Mouse (Mus musculus): ENCODE measurements around the gene Lrrc4. TPM values are rescaled to one million over a fixed set of nuclear protein-coding genes. Genes with fewer than 3 reads are reported as not detected.

Lrrc4 gene
- total RNA-seq (2021), result under 1 TPM; 0.23 to 0.36 TPM

DNA sequence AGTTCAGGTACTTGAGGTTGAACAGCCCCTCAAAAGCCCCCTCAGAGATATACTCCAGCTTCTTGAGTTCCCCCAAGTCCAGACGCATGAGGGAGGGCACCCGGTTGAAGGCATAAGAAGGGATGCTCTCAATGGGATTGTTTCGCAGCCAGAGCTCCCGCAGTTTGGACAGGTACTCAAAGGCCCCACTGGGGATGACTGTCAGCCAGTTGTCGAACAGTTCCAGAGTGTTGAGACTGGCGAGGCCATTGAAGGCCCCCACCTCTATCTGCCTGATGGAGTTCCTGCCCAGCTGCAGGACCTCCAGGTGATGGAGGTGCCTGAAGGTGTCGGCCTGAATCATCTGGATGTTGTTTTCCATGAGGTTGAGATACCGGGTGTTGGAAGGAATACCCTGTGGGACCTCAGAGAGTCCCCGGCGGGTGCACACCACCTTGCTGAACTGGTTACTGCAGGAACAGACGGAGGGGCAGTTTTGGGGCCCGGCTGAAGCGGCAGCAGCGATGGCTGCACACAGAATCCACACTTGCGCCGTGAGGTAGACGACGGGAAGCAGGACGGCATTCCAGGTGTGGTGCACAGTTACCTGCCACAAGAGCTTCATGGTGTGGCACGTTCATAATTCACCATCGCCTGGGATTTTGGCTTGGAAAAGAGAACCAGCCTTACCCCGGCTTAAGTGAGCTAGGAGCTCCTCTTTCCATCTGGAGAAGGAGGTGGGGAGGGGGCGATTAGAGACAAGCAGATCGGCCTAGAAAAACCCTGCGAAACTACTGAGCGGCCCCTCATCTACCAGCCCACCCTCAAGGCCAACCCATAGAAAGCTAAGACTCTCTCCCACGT lies at the start of gene Lrrc4:
Gene Lrrc4 (minus strand): TSS at position 737 of the 843 bp plus-strand sequence.
- DNase-seq (ENCODE audit: low spot score), result no peak
- intact Hi-C loops (cut with DNase I), result loop anchor here (10.0 kb wide), 1 partner anchor 194 kb away; no protein-coding TSS in a partner anchor

DNA sequence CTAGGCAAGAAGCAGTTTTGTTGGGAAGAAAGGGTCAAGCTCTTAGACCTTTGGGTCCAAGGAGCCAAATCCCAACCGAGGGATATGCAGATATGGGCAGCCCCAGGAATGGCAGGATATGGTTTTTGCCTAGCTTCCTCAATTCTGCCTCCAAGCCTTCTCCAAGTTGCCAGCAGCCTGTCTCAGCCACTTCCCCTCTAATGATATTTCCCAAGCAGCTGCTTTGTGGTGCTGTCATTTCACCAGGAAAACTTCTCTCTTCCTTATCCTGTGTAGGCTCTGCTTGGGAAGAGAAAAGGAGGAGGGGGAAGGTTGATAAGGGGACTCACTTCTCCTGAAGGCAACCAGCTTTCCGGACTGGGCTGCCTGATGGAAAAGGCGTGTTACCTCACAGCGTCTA lies 49.4 kb upstream of the Lrrc4 start:
- intact Hi-C loops (cut with DNase I), result no loop called here
- DNase-seq (ENCODE audit: low spot score), result no peak

DNA sequence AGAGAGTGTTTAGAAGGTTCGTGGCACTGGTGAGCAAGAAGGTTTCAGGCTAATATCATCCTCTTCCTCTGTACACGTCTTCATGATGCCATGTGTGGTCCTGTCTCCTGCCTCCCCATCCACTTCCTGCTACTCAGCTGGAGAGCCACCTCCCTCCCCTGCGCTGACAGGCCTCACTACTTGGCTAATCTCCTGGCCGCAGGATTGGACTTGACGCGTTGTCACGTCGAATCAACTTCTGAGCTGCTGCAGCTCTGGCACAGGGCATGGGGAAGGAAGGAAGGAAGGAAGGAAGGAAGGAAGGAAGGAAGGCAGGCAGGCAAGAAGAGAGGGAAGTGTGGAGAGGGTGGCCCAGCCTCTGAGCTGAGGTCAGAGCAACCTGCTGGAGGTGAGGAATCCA lies 47.8 kb upstream of the Lrrc4 start:
- no peak for DNase-seq (ENCODE audit: low spot score)
- intact Hi-C loops (cut with DNase I), result no loop called here

DNA sequence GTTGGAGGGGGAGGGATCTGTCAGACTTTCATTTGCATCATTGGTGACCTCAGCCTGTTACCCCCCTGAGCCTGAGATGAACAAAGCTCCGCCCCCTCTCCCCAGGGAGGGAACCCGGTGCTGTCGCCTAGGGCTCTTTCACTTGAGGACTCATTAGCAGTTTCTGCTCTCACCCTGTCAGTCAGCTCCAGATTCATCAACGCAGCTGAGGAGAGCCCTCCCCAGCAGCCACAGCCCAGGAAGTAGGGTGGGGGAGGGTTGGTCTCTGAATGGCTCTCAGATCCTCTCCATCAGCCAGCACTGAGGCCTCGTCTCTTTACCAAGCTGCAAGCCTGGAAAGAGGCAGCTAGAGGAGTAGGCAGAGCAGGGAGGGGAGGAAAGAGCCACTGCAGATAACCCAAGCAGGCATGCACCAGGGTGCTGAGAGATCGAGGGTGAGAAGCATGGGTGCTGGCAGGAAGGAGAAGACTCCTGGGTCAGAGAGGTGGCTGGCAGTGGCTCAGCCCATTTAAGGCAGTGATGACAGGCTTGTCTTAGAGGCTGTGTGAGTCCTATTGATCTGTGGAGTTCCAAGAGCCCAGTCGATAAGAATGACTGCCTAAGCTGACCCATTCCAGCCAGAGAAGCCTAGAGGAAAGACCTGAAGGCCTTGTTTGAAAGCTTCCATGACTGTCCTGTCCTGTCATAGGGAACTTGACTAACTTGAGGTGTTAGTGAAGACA lies 46.6 kb upstream of the Lrrc4 start:
- intact Hi-C loops (cut with DNase I), result no loop called here
- no peak for DNase-seq (ENCODE audit: low spot score)

DNA sequence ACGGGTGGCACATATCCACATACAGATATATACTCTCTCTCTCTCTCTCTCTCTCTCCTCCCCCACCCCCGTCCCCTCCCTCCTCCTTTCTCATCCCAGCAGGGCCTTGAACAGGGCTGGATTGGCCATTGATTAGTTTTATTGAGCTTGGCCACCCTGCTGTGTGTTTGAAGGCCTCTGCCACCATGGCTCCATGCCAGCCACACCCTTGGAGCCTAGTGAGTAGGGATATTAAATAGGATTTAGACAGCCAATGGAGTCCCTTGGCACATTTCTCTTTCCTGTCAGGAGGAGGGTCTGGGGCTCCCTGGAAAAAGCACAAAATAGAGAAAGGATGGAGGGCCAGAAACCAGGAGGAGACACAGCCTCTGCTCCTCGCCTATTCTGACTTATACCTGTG lies 44.9 kb upstream of the Lrrc4 start:
- DNase-seq (ENCODE audit: low spot score), result no peak

DNA sequence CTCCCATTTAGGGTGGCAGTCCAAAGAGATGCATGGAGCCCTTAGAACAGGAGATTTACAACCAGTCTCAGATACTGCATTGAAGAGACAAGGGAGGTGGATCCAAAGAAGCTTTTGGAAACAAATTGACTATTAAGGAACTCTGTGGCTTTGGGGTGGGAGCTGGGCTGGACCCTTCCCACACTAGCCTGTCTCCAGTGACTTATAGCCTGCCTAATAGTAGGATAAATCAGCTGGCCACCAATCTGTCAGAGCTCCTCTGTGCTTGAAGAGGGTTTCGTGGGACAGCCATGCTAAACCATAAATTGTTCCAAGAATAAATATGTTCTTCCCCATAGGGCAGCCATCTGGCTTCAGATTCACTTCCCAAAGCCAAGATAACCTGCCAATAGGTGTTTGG lies 43.8 kb upstream of the Lrrc4 start:
- DNase-seq (ENCODE audit: low spot score), result no peak
- intact Hi-C loops (cut with DNase I), result no loop called here

More for the DNA sequence above, 44.9 kb upstream of the Lrrc4 start:
- intact Hi-C loops (cut with DNase I), result no loop called here

DNA sequence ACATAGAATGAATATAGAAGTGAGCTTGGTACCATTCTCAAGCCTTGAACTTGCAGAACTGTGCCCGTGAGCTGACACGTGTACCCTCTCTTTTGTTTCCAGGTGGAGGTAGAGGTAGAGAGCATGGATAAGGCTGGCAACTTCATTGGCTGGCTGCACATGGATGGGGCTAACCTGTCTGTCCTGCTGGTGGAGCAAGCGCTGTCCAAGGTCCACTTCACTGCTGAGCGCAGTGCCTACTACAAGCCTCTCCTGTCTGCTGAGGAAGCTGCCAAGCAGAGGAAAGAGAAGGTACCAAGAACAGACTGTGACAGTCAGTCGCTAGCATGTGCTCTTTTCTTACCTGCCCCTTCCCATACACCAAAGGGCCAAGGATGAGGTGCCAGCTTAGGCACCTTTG lies 43.2 kb upstream of the Lrrc4 start:
- intact Hi-C loops (cut with DNase I), result no loop called here
- no peak for DNase-seq (ENCODE audit: low spot score)

DNA sequence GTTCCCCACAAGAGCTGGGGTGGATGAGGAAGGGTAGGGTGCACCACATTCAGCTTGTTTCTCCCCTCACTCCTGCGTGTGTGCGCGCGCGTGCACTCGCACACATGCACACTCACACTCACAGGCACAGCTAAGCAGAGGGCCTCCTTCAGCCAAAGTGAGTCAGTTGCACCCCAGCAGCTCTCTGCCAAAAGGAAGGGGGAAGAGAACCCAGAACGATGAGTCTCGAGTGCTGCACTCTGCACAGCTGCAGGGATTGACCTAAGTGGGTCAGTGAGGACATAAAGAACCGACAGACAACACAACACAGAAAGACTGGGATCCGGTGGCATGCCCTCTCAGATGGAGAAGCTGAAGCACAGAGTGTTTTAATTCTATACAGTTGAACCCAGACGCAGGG lies 42.5 kb upstream of the Lrrc4 start:
- intact Hi-C loops (cut with DNase I), result no loop called here
- no peak for DNase-seq (ENCODE audit: low spot score)

DNA sequence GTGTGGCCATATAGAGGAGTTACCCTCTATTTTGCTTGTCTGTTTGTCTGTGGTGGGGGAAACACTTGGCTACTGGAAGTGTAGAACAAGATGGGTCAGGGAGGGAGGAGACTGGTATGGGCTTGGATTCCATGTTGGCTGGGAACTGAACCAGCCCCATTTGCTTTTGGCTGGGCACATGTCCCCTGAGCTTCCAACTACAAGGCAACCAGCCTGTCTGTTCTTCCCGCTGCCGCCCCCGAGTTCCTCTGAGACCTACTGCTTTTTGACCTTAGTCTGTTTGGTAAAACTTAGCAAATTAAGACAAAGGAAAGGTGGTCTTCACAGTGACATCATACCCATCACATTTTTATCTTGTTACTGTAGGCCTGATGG lies 40.9 kb upstream of the Lrrc4 start:
- intact Hi-C loops (cut with DNase I), result no loop called here
- DNase-seq (ENCODE audit: low spot score), result no peak

DNA sequence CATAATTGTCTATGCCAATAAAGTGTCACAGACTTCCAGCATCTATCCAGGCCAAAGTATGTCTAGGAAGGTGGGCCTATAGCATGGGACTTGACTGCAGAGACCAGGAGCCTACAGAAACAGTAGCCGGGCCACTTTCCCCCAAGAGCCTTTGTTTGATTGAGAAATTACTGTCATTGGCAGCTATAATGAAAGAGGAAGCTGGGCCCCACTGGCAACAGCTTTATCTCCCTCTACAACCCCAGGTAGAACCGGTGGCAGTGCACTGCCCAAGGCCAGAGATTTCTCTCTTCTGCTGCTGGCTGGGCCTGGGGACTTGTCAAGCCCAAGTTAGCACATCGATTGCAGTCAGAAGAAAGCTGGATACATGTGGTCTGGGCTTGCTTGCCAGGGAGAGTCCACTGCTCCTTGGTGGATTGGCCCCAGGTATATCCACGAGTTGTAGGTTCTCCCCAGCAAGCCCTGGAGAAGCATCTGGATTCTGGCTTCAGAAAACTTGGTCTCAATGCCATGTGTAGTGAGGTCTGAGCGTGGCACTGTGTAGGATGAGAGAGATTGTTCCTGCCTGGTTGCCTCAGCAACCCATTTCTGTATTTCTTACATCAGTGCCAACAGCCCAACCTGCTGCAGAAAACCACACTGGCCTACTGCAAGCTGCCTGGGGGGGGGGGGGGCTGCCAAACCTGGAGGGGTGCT lies 40.3 kb upstream of the Lrrc4 start:
- DNase-seq (ENCODE audit: low spot score), result no peak
- intact Hi-C loops (cut with DNase I), result no loop called here

DNA sequence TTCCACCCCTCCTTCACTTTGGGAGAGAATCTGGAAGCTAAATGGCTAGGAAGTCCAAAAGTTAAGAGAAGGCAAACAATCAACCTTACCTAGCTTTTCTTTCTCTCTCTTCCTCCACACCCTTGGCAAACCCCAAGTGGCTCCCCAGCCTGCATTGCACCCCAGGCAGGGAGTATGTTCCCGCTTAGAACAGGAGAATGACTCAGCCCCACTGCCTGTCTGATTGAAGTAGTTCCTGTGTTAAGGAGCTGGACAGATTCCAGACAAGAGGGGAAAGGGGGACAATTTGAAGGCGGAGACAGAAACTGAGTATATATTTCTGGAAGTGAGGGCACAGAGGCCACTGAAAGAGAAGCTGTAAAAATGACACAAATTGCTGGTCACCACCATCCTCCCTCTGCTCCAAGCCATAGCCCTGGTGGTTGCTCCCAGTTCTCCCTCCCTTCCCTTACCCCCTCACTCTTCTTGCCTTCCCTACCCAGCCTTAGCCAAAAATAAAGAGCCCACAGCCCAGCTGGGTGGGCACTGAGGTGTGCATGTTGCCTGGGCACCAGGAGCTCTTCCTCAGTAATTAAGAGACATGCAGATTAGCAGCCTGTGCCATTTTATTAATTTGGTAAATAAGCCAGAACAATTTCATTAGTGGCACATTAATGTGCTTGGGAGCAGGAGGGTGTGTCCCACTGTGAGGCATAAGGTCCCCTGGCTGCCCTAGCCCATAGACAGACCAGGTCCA lies 36.1 kb upstream of the Lrrc4 start:
- intact Hi-C loops (cut with DNase I), result no loop called here
- no peak for DNase-seq (ENCODE audit: low spot score)

DNA sequence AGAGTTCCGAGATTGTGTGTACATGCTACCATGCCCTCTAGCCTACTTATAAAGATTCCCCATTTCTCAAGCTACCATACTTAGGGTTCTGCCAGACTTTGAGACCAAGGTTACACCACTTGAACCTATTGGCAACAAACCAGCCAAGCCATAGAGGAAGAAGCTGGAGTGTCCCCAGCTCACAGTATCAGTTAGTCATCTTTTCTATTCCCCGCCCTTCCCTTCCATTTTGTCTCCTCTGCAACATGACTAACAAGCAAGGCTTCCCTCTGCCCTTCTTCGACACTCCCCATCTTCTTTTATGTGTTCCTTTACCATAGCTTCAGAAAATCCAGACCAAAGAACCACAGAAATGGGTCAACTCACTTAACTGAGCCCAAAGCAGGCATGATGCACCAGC lies 34.7 kb upstream of the Lrrc4 start:
- intact Hi-C loops (cut with DNase I), result no loop called here
- no peak for DNase-seq (ENCODE audit: low spot score)

DNA sequence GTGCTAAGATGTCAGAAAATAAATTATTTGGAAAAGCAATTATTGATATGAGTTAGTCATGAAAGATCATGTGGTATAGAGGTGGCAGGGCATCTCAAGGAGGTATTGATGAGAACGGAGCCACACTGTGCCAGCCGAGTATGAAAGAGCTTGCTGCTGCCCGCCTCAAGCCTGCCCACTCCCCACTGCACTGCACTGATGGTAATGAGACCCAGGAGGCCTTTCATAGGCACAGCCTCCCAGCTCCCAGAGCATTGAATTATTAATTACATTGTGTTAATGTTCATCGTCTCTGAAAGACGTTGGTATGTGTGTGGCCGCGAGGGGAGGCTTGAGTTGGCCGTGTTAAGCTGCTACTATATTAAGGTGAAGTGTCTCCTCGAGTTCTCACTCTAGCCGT lies 33.6 kb upstream of the Lrrc4 start:
- DNase-seq (ENCODE audit: low spot score), result no peak
- intact Hi-C loops (cut with DNase I), result no loop called here

DNA sequence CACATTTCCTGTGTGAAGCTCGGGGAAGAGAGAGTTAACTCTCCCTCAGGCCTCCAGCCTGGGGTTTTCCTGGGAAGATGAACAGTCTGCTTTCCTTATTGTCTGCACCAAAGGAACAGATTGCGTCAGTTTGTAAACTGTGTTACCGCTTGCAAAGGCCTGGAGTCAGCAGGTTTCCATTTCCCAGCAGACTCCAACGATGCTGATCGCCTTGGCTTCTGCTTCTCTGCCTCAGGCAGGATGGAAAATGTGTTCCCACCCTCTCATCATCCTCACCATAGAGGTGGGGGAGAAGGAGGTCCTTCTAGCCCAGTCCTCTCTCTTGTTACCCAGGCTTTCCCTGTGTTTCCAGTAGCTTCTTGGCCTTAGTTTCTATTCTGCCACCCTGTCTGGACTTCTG lies 33.1 kb upstream of the Lrrc4 start:
- no peak for DNase-seq (ENCODE audit: low spot score)
- intact Hi-C loops (cut with DNase I), result no loop called here

DNA sequence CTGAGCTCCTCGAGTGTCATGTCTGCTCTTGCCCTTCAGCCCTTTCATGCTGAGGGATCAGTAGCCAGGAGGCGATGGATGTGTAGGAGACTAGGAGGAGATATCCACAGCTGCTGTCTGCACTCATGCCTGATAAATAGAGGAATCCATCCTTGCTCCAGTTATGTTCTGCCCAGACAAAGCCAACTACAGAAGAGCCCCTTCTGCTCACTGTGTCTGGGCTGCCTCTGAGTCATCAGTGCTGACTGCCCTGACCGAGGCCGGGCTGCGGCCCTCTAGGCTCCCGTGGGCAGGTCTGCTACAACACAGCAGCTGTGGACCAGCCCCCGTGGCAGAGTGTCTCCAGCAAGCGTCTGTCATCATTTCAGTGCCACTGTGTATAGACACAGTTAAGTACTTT lies 30.8 kb upstream of the Lrrc4 start:
- no peak for DNase-seq (ENCODE audit: low spot score)
- intact Hi-C loops (cut with DNase I), result no loop called here

DNA sequence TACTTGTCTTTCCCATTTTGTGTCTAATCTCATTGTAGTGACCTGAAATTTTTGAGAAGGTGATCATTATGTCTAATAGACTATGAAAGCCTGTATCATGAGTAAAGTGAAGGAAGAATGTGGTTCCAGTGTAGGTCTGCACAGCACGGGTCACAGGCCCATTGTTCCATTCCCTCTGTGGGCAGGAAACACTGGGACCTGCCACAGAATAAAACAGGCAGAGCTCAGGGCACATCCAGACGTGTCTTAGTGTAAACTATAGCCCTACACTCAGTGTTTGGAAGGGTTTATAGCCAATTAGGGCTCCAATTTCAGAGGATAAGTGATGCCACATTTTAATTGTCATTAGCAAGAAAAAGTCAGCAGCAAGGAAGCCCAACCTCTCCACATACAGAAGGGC lies 29.4 kb upstream of the Lrrc4 start:
- DNase-seq (ENCODE audit: low spot score), result no peak
- intact Hi-C loops (cut with DNase I), result no loop called here

DNA sequence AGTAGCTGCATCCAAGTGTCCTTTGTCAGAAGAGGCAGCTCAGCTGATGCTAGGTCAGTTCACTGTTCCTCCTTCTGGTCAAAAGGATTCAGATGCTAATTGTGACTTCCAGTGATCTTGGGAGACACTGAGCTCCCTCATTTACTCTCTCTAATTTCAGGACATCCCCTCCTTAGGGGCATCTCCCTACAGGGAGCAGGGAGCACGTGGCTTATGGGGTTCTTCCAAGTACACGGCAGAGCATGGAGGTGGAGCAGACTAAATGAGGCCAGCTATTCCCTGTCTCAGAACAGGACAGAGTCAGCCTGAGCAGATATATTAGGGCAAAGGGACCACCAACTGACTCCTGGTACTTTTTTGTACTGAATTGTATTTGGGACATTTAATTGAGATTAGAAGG lies 28.9 kb upstream of the Lrrc4 start:
- DNase-seq (ENCODE audit: low spot score), result no peak
- intact Hi-C loops (cut with DNase I), result no loop called here

DNA sequence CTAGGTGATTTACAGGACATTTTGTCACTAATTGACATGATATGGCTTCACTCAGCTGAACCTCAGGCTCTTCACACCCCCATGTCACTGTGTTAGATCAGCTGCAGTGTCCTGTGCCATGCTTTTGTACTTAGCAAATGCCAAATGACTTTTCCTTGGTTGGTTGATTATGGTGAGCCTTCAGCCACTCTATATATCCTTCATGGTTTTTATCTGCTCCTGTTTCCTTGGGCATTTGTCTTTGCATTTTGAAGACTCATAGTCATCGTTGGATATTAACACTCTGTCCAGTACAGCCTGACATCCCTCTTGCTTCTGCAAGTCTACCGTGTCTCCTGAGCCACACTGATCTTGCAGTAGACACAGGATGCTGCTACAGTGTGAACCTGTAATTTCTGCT lies 27.5 kb upstream of the Lrrc4 start:
- DNase-seq (ENCODE audit: low spot score), result no peak
- intact Hi-C loops (cut with DNase I), result no loop called here

DNA sequence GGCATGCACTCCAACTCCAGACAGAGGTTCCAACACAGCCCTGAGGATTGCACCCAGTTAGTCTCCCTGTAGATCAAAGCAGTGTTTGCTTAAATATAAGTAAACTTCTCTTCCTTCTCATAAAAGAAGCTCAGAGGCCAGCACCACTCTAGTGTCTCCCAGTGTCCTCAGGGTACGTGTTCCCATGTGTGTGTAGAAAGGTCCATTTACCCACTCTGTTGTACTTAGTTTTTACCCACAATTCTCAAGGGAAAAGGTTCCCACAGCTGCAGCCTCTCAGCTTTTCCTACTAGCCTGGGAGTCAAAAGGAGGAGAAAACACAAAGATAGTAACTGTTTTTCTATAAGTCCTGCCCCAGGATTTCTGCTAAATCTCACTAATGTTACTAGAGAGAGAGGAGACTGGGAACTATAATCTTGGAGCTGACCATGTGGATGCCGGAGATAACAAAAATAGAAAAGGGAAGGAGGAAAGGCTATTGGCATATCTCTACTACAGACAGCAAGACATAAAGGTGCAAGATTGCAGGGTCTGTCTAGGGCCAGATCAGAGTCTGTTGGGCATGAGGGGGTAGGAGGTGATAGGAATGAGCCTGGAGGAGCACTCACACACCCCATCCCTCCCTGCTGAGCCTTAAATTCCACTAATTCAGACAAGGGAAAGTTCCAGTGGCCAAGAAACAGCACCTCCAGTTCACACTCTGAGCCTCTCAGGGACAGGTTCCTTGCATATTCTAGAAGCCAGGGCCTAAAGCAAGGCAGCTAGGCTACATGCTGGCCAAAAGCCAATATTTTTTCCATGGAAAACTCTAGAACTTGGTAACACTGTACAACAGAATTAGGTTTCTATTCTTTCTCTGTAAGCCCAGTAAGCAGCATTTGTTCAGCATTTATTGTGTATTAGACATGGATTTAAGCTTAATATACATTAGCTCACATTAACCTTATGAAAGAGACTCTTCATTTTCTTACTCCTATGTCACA lies 25.9 kb upstream of the Lrrc4 start:
- intact Hi-C loops (cut with DNase I), result no loop called here
- DNase-seq (ENCODE audit: low spot score), result no peak

All from heart, postnatal 25 days (tissue).